Comparison of ENCODE assay signal across 9 mouse cellular contexts in genomic region chr1:158554020-158554505, GRCm38 (mm10).
DNase-seq lines count a peak whose midpoint lies in the region; TF ChIP-seq lines count a peak whose summit lies in the region.
"Had no signal": no experiment of that assay in that cellular context is flagged by ENCODE, and none has a peak within 500 bp of the region (broad histone marks: within the 10 kb centered on the region; RNA-seq: fewer than 3 reads in every experiment).

No protein-coding gene starts in this region.

- H3K27me3 ChIP-seq in thymus, adult 2 months (ENCODE audit: control insufficient read depth, insufficient read depth, low read length) = no peaks in the 10 kb centered on the region

- peak; percentile 16 to 24 for DNase-seq in cerebellum, postnatal 10 days
- DNase-seq in cerebellum, adult 11 months = no peak
- DNase-seq in urinary bladder, postnatal 14 days (ENCODE audit: low spot score) = peak; percentile 4
- DNase-seq in urinary bladder, adult 2 months (ENCODE audit: low spot score) = no peak
- peak; percentile 14 for DNase-seq in lung, postnatal 14 days
- no peak for DNase-seq in thymus, adult 2 months
- DNase-seq in gastrocnemius, postnatal 36 days = no peak
- DNase-seq in spleen, postnatal 10 days (ENCODE audit: low spot score in 2 of 2) = no peak

- no peak for TF ChIP-seq POLR2A in thymus, adult 2 months (IDR thresholded peaks at IDR 0.05; ENCODE audit: control insufficient read depth, extremely low read depth, insufficient read depth, low read length, poor library complexity)

- 57% methylated on average over 6 of the region's 6 CpGs for WGBS in thymus, adult 2 months

- no peak for TF ChIP-seq CTCF in thymus, adult 2 months (IDR thresholded peaks at IDR 0.05; ENCODE audit: borderline replicate concordance, control insufficient read depth, extremely low read depth, insufficient read depth, low read length, poor library complexity)

- intact Hi-C loops in gastrocnemius, postnatal 36 days (cut with DNase I) = no loop called here

- no peak overlapping the region for H3K27ac ChIP-seq in thymus, adult 2 months (ENCODE audit: control insufficient read depth, insufficient read depth, low read length)
- H3K27ac ChIP-seq: macrophage had no signal

- no peak overlapping the region for H3K4me3 ChIP-seq in thymus, adult 2 months (ENCODE audit: control insufficient read depth, insufficient read depth, low read length)

- no peaks in the 10 kb centered on the region for H3K36me3 ChIP-seq in thymus, adult 2 months (ENCODE audit: control insufficient read depth, insufficient read depth, low read length)

- H3K4me1 ChIP-seq in thymus, adult 2 months (replicated peaks; ENCODE audit: control insufficient read depth, insufficient read depth, low read length) = no peaks in the 10 kb centered on the region

Comparison
In these comparisons a context has a peak if more than half of its experiments do, and no peak if none do; other contexts are left out.
1. DNase-seq: peak in cerebellum, postnatal 10 days (2 of 2), urinary bladder, postnatal 14 days (single experiment) and lung, postnatal 14 days (single experiment); none in cerebellum, adult 11 months (single experiment), urinary bladder, adult 2 months (single experiment), thymus, adult 2 months (single experiment), gastrocnemius, postnatal 36 days (0 of 2) and spleen, postnatal 10 days (0 of 2).